Mouse (Mus musculus): ENCODE results near the gene Gng7. TPM values are rescaled to one million over a fixed set of nuclear protein-coding genes. Genes with fewer than 3 reads are reported as not detected.

The Gng7 gene
- under 1 TPM; 0.37 to 0.64 TPM for total RNA-seq (2023)

DNA sequence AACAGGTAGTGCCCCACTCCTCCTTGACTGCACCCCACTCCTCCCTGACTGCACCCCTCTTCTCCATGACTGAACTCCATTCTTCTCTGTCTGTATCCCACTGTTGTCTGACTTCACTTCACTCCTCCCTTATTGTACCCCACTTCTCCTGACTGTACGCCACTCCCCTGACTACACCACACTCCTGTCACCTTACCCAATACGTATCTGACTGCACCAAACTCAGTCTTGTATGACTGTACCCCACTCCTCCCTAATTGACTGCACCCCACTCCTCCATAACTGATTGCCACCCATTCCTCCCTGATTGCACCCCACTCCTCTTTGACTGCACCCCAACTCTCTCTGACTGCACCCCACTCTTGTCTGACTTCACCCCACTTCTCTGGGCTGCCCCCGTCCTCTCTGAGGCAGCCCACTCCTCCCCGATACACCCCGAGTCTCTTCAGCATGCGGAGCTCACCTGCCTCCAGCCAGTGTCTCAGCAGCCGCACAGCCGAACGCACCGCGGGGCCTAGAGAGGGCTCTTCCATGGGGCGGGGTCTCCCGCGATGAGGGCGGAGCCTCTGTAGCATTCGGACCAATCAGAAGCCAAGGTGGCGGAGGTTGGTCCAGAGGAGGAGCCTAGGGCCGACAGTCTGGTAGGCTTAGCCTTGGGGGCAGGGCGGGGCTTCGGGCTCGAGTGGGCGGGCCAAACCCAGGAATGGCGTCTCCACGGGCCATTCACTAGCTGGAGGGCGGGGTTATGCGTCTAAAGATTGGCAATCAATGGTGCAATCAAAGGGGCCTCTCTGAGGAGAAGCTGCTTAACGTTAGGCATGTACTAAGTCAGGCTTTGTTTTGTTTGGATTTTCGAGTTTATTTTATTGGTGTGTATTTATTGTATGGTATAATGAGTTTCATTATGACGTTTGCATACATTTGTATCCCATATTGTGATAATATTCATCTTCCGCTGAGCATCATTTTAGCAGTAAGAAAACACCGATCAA lies at the start of gene Gng7:
TSS of gene Gng7 (minus strand) at position 553 of the 992 bp plus-strand sequence.

DNA sequence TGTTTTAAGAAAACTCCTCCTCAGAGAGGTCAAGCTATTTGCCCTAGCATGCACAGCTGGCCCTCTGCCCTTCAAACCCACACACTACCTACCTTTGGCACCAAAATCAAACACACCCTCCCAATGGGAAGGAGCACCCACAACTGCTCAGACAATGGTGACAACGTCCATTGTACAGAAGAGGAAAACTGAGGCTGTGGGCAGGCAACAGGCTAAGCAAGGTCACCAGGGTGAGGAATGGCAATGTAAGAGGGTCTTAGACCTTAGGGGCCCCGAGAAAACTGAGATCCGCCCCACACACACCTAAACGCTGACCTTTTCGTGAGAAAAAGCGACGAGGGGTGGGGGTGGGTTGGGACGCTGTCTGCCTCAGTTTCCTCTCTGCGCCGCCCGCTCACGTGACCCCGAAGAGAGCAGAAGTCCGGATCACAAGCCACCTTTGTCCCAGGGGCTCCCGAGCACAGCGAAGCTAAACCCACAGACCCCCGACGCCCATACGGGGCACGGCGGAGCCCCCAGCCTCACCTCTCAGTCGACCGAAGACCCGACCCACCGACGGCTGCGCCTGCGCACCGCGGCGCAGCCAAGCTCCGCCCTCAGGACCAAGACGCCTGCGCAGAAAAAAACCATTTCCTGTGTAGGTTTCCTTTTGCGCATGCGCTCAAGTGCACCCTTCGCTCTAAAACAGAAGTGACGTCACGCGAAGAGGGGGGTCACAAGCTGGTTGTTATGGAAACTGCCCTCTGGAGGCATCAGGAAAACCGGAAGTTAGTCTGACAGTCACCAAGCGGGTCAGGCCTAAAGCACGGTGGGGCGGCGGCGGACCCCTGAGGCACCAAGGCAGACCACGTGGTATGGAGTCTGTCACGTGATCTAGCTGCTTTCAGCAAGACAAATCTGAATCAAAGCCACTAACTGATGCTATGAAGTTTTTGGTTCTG lies 45.1 kb upstream of the Gng7 start, which contains the start of gene Sgta:
TSS of gene Sgta (minus strand) at position 579 of the 941 bp plus-strand sequence.

DNA sequence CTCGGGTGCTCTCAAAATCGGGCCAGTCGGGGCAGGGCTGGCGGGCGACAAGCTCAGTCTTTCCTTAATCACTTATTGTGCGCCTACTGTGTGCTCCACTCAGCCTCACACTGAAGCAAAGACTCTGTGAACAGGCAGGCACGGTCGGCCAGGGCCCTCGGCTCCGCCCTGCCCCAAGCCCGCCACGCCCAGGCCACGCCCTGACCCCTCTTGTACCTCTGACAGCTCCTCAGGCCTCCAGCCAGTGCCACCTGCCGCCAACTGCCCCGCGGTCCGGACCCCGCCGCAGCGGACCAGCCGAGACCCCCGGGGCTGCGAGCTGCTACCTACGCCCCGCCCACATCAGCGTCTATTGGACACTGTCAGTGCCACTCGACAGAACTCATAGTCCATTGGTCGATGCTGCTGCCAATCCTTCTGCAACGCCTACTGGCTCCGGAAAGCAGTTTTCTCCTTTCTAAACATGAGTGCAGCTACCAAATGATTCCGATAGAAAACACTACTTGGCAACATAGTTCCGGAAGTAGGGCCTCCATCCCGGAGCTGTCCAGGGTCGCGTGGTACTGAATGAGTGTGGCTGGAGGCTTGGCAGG lies 22.3 kb upstream of the Gng7 start, which contains the start of gene Slc39a3:
TSS of gene Slc39a3 (minus strand) at position 439 of the 593 bp plus-strand sequence.

DNA sequence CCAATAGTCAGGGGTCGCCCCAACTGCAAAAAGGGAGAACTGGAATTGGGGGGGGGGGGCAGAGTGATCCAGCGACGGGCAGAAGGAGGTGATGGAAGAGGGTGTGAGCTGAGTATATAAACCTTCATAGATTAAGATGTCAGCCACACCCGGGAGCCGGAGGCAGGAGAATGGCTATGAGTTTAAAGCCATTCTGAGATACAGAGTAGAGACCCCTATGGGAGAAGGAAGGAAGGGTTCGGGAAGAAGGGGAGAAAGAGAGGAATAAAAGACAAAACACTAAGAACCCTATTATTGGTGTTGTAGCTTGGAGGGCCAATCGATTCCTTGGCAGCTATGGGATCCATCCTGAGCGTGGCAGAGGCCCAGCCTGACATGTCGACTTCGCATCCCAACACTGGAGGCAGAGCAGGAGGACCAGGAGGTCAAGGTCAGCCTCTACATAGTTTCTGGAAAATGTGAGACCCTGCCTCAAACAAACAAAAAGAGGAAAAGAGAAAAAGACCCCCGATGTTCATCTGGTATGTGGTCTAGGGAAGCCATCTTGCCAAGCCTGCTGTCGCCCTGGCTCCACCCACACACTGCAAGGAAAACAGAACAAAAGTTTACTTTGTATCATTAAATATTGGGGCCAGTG lies 11.0 kb upstream of the Gng7 start, which contains the start of gene Diras1:
TSS of gene Diras1 (minus strand) at position 24 of the 637 bp plus-strand sequence.

DNA sequence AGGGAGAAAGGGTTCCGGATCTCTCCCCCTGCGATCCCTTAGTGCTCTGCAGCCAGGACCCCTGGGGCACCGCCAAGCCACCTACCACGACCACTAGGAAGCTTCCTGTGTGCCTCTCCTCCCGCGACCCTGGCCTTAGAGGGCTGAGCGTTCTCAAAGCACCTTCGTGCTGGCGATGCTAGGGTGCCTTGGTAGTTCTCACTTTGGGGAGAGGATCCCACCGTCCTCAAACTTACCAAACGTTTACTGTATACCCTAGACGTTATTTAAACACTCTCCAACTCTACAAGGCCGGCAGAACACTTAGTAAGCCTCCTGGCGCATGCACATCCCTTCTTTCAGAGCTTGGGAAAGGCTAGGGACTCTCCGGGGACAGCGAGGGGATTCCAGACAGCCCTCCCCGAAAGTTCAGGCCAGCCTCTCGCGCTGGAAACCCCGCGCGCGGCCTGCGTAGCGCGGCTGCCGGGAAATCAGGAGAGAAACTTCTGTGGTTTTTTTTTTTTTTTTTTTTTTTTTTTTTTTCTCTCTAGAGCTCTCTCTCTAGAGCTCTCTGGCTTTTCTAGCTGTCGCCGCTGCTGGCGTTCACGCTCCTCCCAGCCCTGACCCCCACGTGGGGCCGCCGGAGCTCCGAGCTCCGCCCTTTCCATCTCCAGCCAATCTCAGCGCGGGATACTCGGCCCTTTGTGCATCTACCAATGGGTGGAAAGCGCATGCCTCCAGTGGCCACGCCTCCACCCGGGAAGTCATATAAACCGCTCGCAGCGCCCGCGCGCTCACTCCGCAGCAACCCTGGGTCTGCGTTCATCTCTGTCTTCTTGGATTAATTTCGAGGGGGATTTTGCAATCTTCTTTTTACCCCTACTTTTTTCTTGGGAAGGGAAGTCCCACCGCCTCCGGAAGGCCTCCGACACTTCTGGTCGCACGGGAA lies 85.2 kb downstream of the Gng7 start, which contains the start of gene Gadd45b:
TSS of gene Gadd45b (plus strand) at position 775 of the 928 bp plus-strand sequence.

DNA sequence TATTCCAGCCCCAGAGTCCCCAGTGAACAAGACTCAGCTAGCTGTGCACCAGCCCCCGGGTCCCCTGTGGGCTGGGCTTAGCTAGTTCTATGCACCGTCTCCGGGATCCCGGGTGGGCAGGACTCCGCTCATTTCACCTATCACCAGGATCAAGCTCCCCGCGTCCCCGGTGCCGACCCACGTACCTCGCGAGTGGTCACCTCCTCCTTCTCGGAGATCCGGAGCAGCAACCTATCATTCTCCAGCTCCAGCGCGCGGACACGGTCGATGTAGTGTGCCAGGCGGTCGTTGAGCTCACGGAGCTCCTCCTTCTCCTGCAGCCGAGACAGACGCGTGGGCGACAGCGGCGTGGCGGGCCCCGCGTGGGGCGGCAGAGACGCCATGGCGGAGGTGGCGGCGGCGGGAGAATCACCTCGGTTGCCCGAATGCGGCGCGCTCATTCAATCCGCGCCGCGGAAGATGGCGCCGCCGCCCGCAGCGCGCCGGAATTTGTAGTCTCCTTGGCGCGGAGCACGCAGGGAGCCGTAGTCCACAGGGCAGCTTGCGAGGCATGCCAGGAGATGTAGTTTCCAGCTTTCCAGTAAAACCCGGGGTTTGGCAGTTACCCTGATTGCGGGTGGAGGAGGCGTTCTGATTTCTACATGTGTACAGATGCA lies 96.8 kb downstream of the Gng7 start, which contains the start of gene Lmnb2:
TSS of gene Lmnb2 (minus strand) at position 467 of the 656 bp plus-strand sequence.

DNA sequence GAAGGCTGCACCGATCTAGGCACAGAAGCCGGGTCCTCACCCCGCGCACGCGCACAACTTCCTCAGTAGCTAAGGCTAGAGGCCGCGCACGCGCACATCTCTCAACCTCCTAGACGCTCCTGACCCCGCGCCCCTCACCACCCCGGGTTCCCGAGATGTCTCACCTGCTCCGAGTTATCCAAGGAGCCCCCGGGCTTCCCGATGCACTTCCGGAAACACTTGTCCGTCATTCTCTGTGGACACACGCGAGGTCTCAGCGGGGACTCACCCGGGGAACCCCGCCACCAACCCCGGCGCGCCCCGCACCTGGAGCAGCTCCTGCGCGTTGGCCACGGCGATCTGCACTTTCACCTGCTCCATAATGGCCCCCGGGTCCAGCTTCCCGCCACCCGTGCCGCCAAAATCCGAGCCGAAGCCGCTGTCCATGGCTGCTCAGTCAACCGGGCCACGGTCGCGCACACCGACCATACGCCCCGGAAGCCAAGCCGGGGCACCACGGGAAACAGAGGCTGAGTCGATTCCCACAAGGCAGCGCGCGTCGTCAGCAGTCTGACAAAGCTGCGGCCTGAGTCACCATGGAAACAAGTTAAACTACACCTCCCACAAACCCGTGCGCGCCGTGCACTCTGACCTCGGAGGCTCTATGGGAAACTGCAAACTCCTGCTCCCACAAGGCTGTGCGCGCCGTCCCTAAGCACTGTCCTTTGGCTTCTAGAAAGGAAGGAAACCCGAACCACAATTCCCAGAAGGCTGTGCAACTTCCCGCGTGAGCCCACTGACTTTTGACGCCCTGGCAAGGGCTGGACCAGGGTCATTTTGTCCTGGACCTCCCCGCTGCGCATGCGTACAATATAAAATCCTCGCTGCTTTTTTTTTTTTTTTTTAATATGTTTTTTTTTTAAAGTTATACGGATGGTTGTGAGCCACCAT lies 114.2 kb downstream of the Gng7 start, which contains the start of gene Timm13:
TSS of gene Timm13 (minus strand) at position 652 of the 930 bp plus-strand sequence.

Other genes with a start within 250 kb of the Gng7 start
- 10 to 100 TPM; 54.7 to 55.9 TPM for gene Sf3a2, start 216.7 kb downstream of the Gng7 start, total RNA-seq (2023)
- gene Plekhj1, start 216.3 kb downstream of the Gng7 start, total RNA-seq (2023): 100 to 1,000 TPM; 100 to 104 TPM
- gene Amh, start 209.7 kb downstream of the Gng7 start, total RNA-seq (2023): under 1 TPM; 0.30 to 0.58 TPM
- not detected for gene Jsrp1, start 201.4 kb downstream of the Gng7 start, total RNA-seq (2023)
- 100 to 1,000 TPM; 490 to 501 TPM for gene Oaz1, start 188.3 kb downstream of the Gng7 start, total RNA-seq (2023)
- not detected for gene Lingo3, start 170.9 kb downstream of the Gng7 start, total RNA-seq (2023)
- 10 to 100 TPM; 15.9 to 29.9 TPM for gene Lsm7, start 159.7 kb downstream of the Gng7 start, total RNA-seq (2023)
- gene Sppl2b, start 159.7 kb downstream of the Gng7 start, total RNA-seq (2023): 10 to 100 TPM; 27.1 to 36.9 TPM
- not detected for gene Tmprss9, start 143.1 kb downstream of the Gng7 start, total RNA-seq (2023)
- 10 to 100 TPM; 49.5 to 51.3 TPM for gene Timm13, start 114.0 kb downstream of the Gng7 start, total RNA-seq (2023)
- gene Lmnb2, start 96.7 kb downstream of the Gng7 start, total RNA-seq (2023): 1 to 10 TPM; 4.1 to 4.5 TPM
- gene Gadd45b, start 84.9 kb downstream of the Gng7 start, total RNA-seq (2023): 10 to 100 TPM; 39.5 to 46.2 TPM
- not detected for gene Diras1, start 10.7 kb upstream of the Gng7 start, total RNA-seq (2023)
- 10 to 100 TPM; 11.8 to 12.8 TPM for gene Slc39a3, start 22.5 kb upstream of the Gng7 start, total RNA-seq (2023)
- 10 to 100 TPM; 54.7 to 57.0 TPM for gene Sgta, start 45.2 kb upstream of the Gng7 start, total RNA-seq (2023)
- 1 to 10 TPM; 4.8 to 9.0 TPM for gene Thop1, start 55.1 kb upstream of the Gng7 start, total RNA-seq (2023)
- not detected for gene Creb3l3, start 83.9 kb upstream of the Gng7 start, total RNA-seq (2023)
- 100 to 1,000 TPM; 100 to 101 TPM for gene Map2k2, start 91.0 kb upstream of the Gng7 start, total RNA-seq (2023)
- gene Zbtb7a, start 120.3 kb upstream of the Gng7 start, total RNA-seq (2023): 100 to 1,000 TPM; 124 TPM
- gene Pias4, start 153.0 kb upstream of the Gng7 start, total RNA-seq (2023): 10 to 100 TPM; 23.5 to 34.3 TPM
- 1,000 to 10,000 TPM; 1,547 to 1,607 TPM for gene Eef2, start 161.7 kb upstream of the Gng7 start, total RNA-seq (2023)
- 10 to 100 TPM; 33.4 to 35.1 TPM for gene Dapk3, start 168.1 kb upstream of the Gng7 start, total RNA-seq (2023)
- gene 4930442H23Rik, start 168.9 kb upstream of the Gng7 start, total RNA-seq (2023): not detected
- not detected for gene Nmrk2, start 187.1 kb upstream of the Gng7 start, total RNA-seq (2023)
- not detected for gene Atcay, start 215.9 kb upstream of the Gng7 start, total RNA-seq (2023)
- gene Zfr2, start 218.2 kb upstream of the Gng7 start, total RNA-seq (2023): 1 to 10 TPM; 1.3 to 2.7 TPM
- 10 to 100 TPM; 42.3 to 59.6 TPM for gene Matk, start 238.0 kb upstream of the Gng7 start, total RNA-seq (2023)

All from monocyte, adult 59 days (primary cell).